Mouse (Mus musculus) forebrain, embryonic 13.5 days (tissue): Measurements from ENCODE around the gene Bend3. TPM values are rescaled to one million over a fixed set of nuclear protein-coding genes. Genes with fewer than 3 reads are reported as not detected.

Source experiments
- ATAC-seq: fragments of 200-750 bp; cut with Nextera tagmentation; 2 replicates; pipeline ENCODE4 v1.8.0; 2017
- H3K27ac ChIP-seq: fragments of 300-500 bp; sonication (generic); 2 replicates; pipeline ENCODE4 v1.5.1; 2015; ENCODE audit warnings: inconsistent platforms, mild to moderate bottlenecking, moderate library complexity
- H3K27me3 ChIP-seq: fragments of 300-500 bp; sonication (generic); 2 replicates; pipeline ENCODE4 v1.6.1; 2015; ENCODE audit warnings: mild to moderate bottlenecking, inconsistent platforms
- H3K36me3 ChIP-seq: fragments of 300-500 bp; sonication (generic); 2 replicates; pipeline ENCODE4 v1.6.1; 2015; ENCODE audit warnings: mild to moderate bottlenecking, inconsistent platforms; ENCODE audit not compliant: poor library complexity, severe bottlenecking
- H3K4me1 ChIP-seq: fragments of 300-500 bp; sonication (generic); 2 replicates; pipeline ENCODE4 v1.6.1; 2015; ENCODE audit warnings: inconsistent platforms
- H3K4me2 ChIP-seq: fragments of 300-500 bp; sonication (generic); 2 replicates; pipeline ENCODE4 v1.6.1; 2015; ENCODE audit warnings: inconsistent platforms, mild to moderate bottlenecking, moderate library complexity
- H3K4me3 ChIP-seq: fragments of 300-500 bp; sonication (generic); 2 replicates; pipeline ENCODE4 v1.5.1; 2015; ENCODE audit warnings: mild to moderate bottlenecking, inconsistent platforms
- H3K9ac ChIP-seq: fragments of 300-500 bp; sonication (generic); 2 replicates; pipeline ENCODE4 v1.6.1; 2015; ENCODE audit warnings: mild to moderate bottlenecking, inconsistent platforms
- H3K9me3 ChIP-seq: fragments of 300-500 bp; sonication (generic); replicated peaks from 2 replicates; pipeline ENCODE4 v1.6.1; 2016; ENCODE audit warnings: inconsistent platforms
- WGBS: fragments of 180-500 bp; shearing (Covaris S2); methylation state at CpG from one replicate; pipeline ENCODE4 v1.1.7; 2015; 5-methylcytosine and 5-hydroxymethylcytosine counted together
- polyA plus RNA-seq: library from polyadenylated mRNA; unstranded; fragments of >200 nt; fragmentation: Nextera tagmentation; extraction: Ambion mirVana; gene quantifications from 2 replicates; pipeline ENCODE4 v1.2.1, GENCODE M21; 2015

Gene Bend3
- polyA plus RNA-seq, 1 experiment from 2014 or later = 3.8 TPM

DNA sequence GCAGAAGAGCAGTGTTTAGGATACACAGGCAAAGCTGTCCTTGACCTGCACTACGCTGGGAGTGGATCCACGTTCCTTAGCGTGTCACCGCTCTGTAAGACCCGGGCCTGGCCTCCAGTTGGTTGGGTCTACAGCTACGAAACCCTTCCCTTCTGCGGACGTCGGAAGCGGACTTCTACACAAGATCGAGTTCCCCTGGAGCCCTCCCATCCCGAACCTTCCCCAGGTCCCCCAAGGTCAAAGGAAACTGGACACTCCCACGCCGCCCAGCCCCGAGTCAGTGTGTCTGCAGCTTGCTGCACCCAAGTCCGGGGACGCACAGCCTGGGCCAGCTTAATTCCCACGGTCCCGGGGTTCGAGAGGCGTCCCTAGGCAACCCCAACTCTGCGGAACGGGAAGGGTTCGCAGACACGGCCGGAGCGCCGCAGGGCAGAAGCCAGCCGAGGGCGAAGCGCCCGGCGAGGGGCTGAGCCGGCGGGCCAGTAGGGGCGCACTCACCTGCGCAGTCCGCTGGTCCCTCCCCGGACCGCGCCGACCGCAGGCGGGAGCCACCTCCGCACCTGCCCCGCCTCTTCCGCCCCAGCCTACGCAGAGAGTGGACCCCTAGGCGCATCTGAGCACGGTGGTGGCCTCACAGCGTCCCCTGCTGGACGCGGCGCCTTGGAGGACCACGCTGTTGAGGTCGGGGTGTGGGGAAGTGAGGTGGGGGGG, 62.0 kb downstream of the Bend3 start, which contains the start of gene 1700021F05Rik:
TSS of gene 1700021F05Rik (minus strand) at position 553 of the 711 bp plus-strand sequence.
- H3K9me3 ChIP-seq = no peaks in the 10 kb centered on the region
- no peaks in the 10 kb centered on the region for H3K27me3 ChIP-seq
- peak within 1 kb of the TSS; percentile 92 for H3K9ac ChIP-seq
- H3K4me1 ChIP-seq = peaks cover 17% of the 10 kb centered on the region
- peak within 1 kb of the TSS; percentile 80 for H3K4me2 ChIP-seq
- H3K4me3 ChIP-seq = peak within 1 kb of the TSS; percentile 90
- under 1% methylated on average over 46 of the region's 56 CpGs for WGBS
- peak; percentile 99 for ATAC-seq
- H3K36me3 ChIP-seq = peaks cover 10% of the 10 kb centered on the region
- H3K27ac ChIP-seq = peak within 1 kb of the TSS; percentile 51

- Histone ChIP-seq H3K4me1 (peaks cover 17% of the 10 kb centered on the region), H3K36me3 (peaks cover 4% of the 10 kb centered on the region; the same call in 1 of the 2 replicates), H3K27me3 (no peaks in the 10 kb centered on the region), H3K27ac (no peak overlapping the region), H3K4me2 (peak overlapping the region; percentile 80), H3K9ac (peak overlapping the region; percentile 92; the same call in 1 of the 2 replicates), H3K4me3 (peak overlapping the region; percentile 90), H3K9me3 (no peaks in the 10 kb centered on the region)
- 47% methylated on average over 8 of the region's 8 CpGs for WGBS
- ATAC-seq = no peak
These were observed 62.5 kb downstream of the Bend3 start for GRCm38 (mm10) chr10:43541153-43541544.

GRCm38 (mm10) chr10:43549411-43549810, 70.8 kb downstream of the Bend3 start:
- Histone ChIP-seq H3K36me3 (no peaks in the 10 kb centered on the region), H3K27ac (no peak overlapping the region), H3K9ac (no peak overlapping the region), H3K4me1 (no peaks in the 10 kb centered on the region), H3K9me3 (no peaks in the 10 kb centered on the region), H3K4me3 (no peak overlapping the region), H3K4me2 (no peak overlapping the region), H3K27me3 (no peaks in the 10 kb centered on the region)
- WGBS = 57% methylated on average over 5 of the region's 5 CpGs
- ATAC-seq = no peak

DNA sequence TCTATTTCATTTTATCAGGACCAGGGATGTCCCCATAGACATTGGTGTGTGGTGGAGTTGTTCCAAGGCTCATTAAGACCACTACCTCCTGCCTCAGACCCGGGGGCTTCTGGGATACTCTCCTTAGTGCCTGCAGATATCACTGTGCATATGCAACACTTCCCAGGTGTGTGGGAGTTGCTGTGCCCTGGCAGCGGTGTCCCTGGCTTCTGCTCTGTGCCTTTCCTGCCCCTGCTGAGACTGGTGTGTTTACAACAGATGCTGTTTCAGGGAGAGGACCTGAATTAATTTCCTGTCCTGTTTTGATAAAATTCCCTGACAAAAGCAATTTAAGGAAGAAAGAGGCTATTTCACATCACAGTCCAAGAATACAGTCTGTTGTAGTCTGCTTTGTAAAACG, 72.3 kb downstream of the Bend3 start:
- Histone ChIP-seq H3K4me1 (no peaks in the 10 kb centered on the region), H3K27me3 (no peaks in the 10 kb centered on the region), H3K9me3 (no peaks in the 10 kb centered on the region), H3K36me3 (no peaks in the 10 kb centered on the region), H3K27ac (no peak overlapping the region), H3K9ac (no peak overlapping the region), H3K4me3 (no peak overlapping the region), H3K4me2 (no peak overlapping the region)
- WGBS = 36% methylated on average over 3 of the region's 3 CpGs
- no peak for ATAC-seq

- H3K36me3 ChIP-seq = no peaks in the 10 kb centered on the region
- H3K4me2 ChIP-seq = no peak overlapping the region
- ATAC-seq = no peak
- WGBS = 34% methylated on average over 3 of the region's 3 CpGs
- no peaks in the 10 kb centered on the region for H3K4me1 ChIP-seq
- no peaks in the 10 kb centered on the region for H3K27me3 ChIP-seq
- no peak overlapping the region for H3K4me3 ChIP-seq
- no peaks in the 10 kb centered on the region for H3K9me3 ChIP-seq
- H3K27ac ChIP-seq = no peak overlapping the region
- no peak overlapping the region for H3K9ac ChIP-seq
These were observed 72.8 kb downstream of the Bend3 start for GRCm38 (mm10) chr10:43551388-43551787.

GRCm38 (mm10) chr10:43557630-43558165, 79.1 kb downstream of the Bend3 start:
- H3K9ac ChIP-seq = no peak overlapping the region
- H3K27ac ChIP-seq = no peak overlapping the region
- H3K27me3 ChIP-seq = no peaks in the 10 kb centered on the region
- no peak overlapping the region for H3K4me2 ChIP-seq
- H3K9me3 ChIP-seq = no peaks in the 10 kb centered on the region
- WGBS = 91% methylated on average over 5 of the region's 5 CpGs
- H3K4me1 ChIP-seq = no peaks in the 10 kb centered on the region
- H3K4me3 ChIP-seq = no peak overlapping the region
- no peaks in the 10 kb centered on the region for H3K36me3 ChIP-seq
- ATAC-seq = no peak

DNA sequence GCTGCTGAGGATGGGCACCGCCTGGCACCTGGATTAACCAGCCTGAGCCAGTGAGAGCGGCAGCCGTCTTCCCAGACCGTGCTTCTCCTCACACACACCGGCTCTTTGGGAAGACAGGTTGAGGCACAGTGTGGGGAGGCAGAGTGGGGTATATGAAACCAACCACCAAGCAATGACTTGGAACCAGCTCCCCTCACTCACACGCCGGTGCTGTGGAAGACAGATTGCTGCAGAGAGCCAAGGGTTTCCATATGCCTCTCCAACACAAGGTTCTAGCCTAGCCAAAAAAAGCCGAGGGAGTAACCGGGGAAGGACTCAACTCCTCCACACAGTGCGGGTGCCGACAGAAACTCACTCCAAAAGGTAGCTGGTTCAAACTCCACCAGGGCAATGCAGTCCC, 80.7 kb downstream of the Bend3 start:
- Histone ChIP-seq H3K4me3 (no peak overlapping the region), H3K27me3 (no peaks in the 10 kb centered on the region), H3K9me3 (no peaks in the 10 kb centered on the region), H3K4me1 (no peaks in the 10 kb centered on the region), H3K4me2 (no peak overlapping the region), H3K9ac (no peak overlapping the region), H3K27ac (no peak overlapping the region), H3K36me3 (no peaks in the 10 kb centered on the region)
- 80% methylated on average over 11 of the region's 11 CpGs for WGBS
- peak; percentile 48; the same call in 1 of the 2 replicates for ATAC-seq

DNA sequence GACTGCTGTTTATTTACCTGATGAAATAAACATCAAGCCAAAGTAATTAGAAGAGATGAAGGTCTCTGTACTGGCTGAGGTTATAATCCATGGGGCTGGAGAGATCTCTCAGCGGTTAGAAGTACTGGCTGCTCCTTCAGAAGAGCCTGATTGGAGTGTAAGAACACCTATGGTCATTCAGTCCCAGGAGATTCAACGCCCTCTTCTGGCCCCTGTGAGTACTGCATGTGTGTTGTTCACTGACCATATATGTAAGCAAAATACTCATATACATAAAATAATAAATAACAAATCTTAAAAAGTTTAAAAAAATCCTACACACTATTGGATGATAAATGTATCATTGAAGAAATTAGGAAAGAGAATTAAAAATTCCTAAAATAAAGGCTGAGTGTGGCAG, 82.1 kb downstream of the Bend3 start:
- no peaks in the 10 kb centered on the region for H3K4me1 ChIP-seq
- no peak for ATAC-seq
- H3K27ac ChIP-seq = no peak overlapping the region
- no peak overlapping the region for H3K4me3 ChIP-seq
- H3K27me3 ChIP-seq = no peaks in the 10 kb centered on the region
- H3K9me3 ChIP-seq = no peaks in the 10 kb centered on the region
- no peaks in the 10 kb centered on the region for H3K36me3 ChIP-seq
- H3K4me2 ChIP-seq = no peak overlapping the region
- WGBS = 43% methylated on average over 2 of the region's 2 CpGs
- H3K9ac ChIP-seq = no peak overlapping the region

GRCm38 (mm10) chr10:43561311-43561710, 82.7 kb downstream of the Bend3 start:
- 89% methylated on average over 2 of the region's 2 CpGs for WGBS
- Histone ChIP-seq H3K36me3 (no peaks in the 10 kb centered on the region), H3K4me3 (no peak overlapping the region), H3K27ac (no peak overlapping the region), H3K9ac (no peak overlapping the region), H3K9me3 (no peaks in the 10 kb centered on the region), H3K4me2 (no peak overlapping the region), H3K27me3 (no peaks in the 10 kb centered on the region), H3K4me1 (no peaks in the 10 kb centered on the region)
- ATAC-seq = no peak

Other genes with a start within 250 kb of the Bend3 start
- gene Gm9803, start 45.3 kb downstream of the Bend3 start, polyA plus RNA-seq = 19.4 and 23.4 TPM in 2 replicates
- 63.0 and 65.2 TPM in 2 replicates for gene 1700021F05Rik, start 62.2 kb downstream of the Bend3 start, polyA plus RNA-seq
- gene Cd24a, start 99.5 kb downstream of the Bend3 start, polyA plus RNA-seq = 700 and 710 TPM in 2 replicates